Mouse (Mus musculus) liver, adult (tissue): Measurements from ENCODE around the gene Cabp7.

Experiments used
- GATA4 ChIP-seq: IDR thresholded peaks from 2 replicates; pipeline ENCODE4 v1.6.1; 2014; ENCODE audit warnings: mild to moderate bottlenecking, low read length; ENCODE audit not compliant: insufficient replicate concordance

Gene Cabp7

GRCm38 (mm10) chr11:4746733-4747132, at the start of gene Cabp7:
Gene Cabp7, minus strand, starts transcription at chr11:4746778.
- no peak for TF ChIP-seq GATA4

DNA sequence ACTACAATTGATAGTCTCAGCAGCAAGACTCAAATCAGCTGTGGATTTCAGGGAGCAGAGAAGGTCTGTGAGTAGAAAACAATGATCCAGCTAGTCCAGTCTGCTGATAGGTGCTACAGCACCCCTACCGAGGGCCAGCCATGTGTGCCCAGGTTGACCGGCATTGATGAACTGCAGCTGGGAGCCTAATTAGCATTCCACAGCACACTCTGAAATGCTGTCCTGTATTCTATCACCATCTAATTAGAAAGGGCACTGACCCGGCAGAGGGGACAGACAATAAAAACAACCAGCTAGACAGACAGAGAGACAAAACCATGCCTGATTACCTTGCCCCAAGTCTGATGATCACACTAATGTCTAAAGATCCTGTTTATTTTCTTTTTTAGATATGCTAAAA, 46.4 kb upstream of the Cabp7 start:
- TF ChIP-seq GATA4 = no peak

GRCm38 (mm10) chr11:4791549-4791948, 45.0 kb upstream of the Cabp7 start:
- TF ChIP-seq GATA4 = no peak

DNA sequence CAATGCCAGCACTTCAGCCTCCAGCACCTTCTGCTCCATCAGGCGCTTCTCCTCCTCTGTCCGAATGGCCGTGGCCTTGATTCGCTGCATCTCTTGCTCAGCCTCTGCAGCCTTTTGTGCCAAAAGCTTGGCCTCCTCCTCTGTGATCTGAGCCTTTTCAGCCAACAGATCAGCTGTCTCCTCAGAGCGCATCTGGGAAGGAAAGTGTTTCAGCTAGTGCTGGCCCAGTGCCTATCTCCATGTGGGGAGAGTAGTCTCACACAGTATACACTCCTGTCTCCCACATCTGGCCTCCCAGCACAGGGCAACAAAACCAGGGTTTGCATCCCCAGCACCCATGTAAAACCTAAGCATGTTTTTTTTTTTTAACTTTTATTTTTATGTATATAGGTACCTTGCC, 43.1 kb upstream of the Cabp7 start:
- TF ChIP-seq GATA4 = no peak

GRCm38 (mm10) chr11:4784629-4785142, 38.1 kb upstream of the Cabp7 start:
- TF ChIP-seq GATA4 = no peak

DNA sequence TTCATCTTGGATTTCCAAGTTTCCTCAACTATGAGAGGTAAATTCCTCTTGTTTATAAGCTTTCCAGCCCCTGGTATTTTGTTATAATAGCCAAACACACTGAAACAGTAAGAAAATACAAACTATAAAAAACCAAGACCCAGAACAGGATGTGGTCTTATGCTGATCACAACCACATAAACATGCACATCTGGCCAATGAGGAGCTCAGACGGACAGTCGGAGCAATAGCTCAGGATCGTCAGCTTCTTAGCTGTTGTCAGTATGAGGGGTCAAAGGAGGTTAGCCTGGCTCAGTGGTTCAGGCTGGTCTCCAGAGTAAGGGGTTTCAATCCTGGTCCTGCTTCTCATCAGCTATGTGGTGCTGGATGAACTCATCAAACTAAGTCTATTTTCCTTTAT, 36.5 kb upstream of the Cabp7 start:
- no peak for TF ChIP-seq GATA4

DNA sequence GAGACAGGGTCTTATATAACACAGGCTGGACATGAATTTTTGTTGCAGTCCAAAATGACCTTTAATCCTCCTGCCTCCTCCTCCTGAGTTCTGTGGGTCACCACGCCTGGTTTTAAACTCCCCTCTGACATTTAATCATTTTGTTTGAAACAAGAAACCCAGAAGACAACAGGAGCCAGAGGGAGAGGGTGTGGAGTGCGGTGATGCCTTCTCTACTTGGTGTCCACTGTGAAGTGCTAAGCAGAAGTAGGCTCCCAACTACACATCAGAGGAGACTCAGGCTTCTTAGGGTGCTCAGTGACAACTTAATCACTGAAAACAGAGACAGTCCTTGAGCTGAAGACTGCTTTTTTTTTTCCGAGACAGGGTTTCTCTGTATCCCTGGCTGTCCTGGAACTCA, 34.3 kb upstream of the Cabp7 start:
- TF ChIP-seq GATA4 = no peak

DNA sequence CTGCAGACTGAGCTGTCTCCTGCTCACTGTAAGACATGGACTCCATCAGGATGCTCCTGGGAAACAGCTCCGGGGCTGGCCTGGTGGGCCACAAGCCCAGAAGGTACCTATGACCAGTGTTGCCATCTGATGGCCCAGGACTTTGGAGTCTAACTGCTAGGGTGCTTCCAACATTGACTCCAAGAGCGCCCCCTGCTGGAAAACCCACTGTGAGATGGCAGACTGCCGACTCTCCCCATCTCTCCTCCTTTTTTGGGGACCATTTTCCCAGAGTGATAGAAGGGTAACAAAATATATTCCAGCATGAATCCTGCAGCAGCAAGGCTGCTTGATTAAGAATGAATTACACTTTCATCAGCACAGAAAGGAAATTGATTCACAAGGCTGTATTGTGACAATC, 26.3 kb upstream of the Cabp7 start:
- no peak for TF ChIP-seq GATA4

DNA sequence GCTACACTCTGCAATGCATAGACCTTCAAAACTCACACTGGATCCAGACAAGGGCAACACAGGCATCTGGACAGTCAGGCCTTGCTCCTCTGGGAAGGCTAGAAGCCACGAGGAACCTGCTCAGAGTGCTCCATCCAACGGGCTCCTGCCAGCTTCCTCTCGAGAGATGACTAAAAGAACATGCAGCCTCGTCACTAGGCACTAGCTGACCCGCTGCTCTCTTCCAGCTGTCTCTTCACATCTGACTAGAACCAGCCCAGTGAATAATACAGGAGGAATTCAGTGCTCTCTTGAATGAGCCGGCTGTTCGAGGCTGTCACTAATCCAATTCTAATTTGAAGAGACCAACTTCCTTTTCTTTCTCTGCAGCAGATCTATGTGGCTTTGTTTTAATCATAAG, 25.2 kb upstream of the Cabp7 start:
- TF ChIP-seq GATA4 = no peak

DNA sequence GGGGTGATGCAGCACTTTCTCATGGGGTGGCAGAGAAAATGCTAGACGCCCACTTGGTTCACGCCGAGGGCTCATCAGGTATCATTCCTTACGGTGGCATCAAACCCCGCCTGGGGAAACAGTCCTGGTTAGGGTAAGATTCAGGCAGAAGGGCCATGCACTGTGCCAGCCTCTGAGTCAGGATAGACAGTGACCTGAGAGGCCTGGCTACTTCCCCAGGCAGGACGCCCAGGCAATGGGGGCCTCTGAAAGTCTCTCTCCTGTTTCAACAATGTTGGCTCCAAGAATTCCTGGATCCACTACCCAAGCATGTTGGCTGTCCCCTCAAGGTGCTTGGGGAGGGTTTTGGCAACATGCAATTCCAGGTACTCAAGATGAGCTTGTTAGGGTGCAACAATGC, 23.3 kb upstream of the Cabp7 start:
- TF ChIP-seq GATA4 = no peak

DNA sequence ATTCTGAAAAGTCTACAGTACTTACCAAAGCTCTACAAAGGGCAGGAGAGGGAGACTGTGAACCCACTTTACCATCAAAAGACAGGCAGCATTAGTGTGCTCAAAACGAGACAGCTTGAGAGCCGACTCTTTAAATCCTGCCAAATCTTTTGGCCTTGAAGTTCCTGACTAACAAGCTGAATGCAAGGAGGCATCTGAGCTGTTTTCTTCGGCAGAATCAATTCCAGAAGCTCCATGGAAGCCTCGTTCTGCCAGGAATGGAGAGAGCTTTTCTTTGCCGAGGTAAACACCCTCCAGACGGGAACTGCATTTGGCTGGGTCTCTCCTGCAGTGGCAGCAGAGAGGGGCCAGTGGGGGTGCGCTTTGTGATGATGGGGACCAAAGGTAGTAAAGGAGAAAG, 22.7 kb upstream of the Cabp7 start:
- TF ChIP-seq GATA4 = no peak

GRCm38 (mm10) chr11:4768399-4768798, 21.8 kb upstream of the Cabp7 start:
- TF ChIP-seq GATA4 = no peak

- TF ChIP-seq GATA4 = no peak
Measured at GRCm38 (mm10) chr11:4764476-4764875, 17.9 kb upstream of the Cabp7 start.

DNA sequence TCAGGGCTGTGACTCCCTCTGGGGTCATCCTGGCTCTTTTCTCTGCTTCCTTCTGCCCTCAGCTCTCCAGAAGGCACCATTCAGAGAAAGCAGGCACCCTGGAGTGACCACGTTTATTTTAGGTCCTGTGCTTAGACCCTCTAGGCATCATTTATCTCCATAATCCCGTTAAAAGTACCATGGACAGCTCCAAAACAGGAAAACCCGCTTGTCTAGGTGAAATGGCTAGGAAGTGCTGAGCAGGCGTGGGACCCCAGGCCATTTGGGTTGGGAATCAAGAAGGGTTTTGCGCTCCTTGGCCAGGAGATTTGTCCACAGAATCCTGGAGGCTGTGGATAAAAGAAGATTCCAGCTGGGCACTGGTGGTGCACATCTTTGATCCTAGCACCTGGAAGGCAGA, 17.1 kb upstream of the Cabp7 start:
- no peak for TF ChIP-seq GATA4

GRCm38 (mm10) chr11:4762511-4762910, 15.9 kb upstream of the Cabp7 start:
- no peak for TF ChIP-seq GATA4

DNA sequence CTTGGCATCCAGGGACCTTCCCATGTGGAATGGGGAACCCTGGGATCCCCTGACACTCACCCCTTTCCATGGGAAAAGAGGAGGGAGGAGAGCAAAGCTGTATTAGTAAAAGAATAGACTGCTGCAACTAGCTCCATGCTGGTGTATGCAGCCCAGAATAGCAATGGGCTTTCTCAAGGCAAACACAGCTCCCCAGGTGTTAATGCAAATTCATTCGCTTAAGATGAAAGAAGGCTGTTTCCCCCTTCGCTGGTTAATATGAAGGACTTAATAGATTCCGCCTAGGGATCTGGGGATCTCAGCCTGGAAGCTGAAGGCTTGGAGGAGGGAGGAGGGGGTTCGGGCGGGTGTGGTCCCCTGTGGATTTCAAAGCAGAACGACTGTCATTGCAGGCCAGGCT, 15.4 kb upstream of the Cabp7 start:
- no peak for TF ChIP-seq GATA4

DNA sequence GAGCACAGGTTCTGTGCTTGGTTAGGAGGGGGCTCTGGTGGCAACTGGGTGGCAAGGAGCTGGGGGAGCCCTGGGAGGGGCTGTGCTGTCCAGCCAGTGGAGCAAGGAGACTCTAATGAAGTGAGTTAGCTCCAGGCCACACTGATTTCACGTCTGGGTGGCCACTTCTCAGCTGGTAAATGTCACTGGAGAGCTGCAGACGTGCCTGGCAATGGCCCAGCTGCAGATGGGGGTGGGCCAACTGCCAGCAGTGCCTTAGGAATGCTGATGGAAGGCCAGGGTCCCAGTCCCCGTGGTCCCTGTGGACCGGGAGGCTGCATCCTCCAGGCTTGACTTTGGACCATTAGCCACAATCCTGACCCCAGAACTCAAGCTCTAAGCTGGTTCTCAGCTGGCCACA, 13.9 kb upstream of the Cabp7 start:
- no peak for TF ChIP-seq GATA4

- no peak for TF ChIP-seq GATA4
Measured at GRCm38 (mm10) chr11:4757789-4758158, 11.2 kb upstream of the Cabp7 start.
